Mouse (Mus musculus) left cerebral cortex, adult 2 months (tissue): ENCODE measurements at regions not wholly inside any gene's neighbourhood (a gene's known extent, or its start where the extent isn't known, plus 50 kb on each side); places are given as distances from the start of the nearest gene placed in this dataset.

Source experiments
- DNase-seq, 2 experiments: peaks; one replicate each; pipeline ENCODE4 v3.0.0; 2021 to 2022; ENCODE audit warnings: low spot score in 2 of 2, mixed read lengths in 1 of 2; ENCODE audit errors: extremely low spot score in 1 of 2
- H3K27ac ChIP-seq: fragments of 200-600 bp; 2 replicates; pipeline ENCODE4 v1.8.1; 2022
- H3K4me3 ChIP-seq: fragments of 200-600 bp; 2 replicates; pipeline ENCODE4 v1.8.1; 2022
- CTCF ChIP-seq: fragments of 200-600 bp; IDR thresholded peaks from 2 replicates; pipeline ENCODE4 v1.8.1; 2022; ENCODE audit warnings: antibody characterized with exemption, mild to moderate bottlenecking, moderate library complexity
- intact Hi-C: fragments of 180-260 bp; cut with DNase I; formaldehyde crosslinking; loops from one replicate; pipeline ENCODE4 v1.15.1; 2025

GRCm38 (mm10) chr5:25609911-25610310 is 94.0 kb downstream of the Cct8l1 start:
- no peak overlapping the region for H3K27ac ChIP-seq
- intact Hi-C loops = loop anchor here (5.0 to 10.0 kb wide), 3 partner anchors 78 to 225 kb away; no protein-coding TSS in a partner anchor
- peak; percentile 41 to 57 for DNase-seq
- TF ChIP-seq CTCF = no peak; the same call in 1 of the 2 replicates
- no peak overlapping the region for H3K4me3 ChIP-seq

- Histone ChIP-seq H3K4me3 (no peak overlapping the region), H3K27ac (no peak overlapping the region)
- no peak for DNase-seq
- peak; percentile 42 for TF ChIP-seq CTCF
- intact Hi-C loops = loop anchor here (10.0 kb wide), 1 partner anchor 233 kb away; no protein-coding TSS in a partner anchor
These were observed 86.3 kb downstream of the Cct8l1 start for GRCm38 (mm10) chr5:25602123-25602522.

GRCm38 (mm10) chr5:25599363-25599762 is 83.5 kb downstream of the Cct8l1 start:
- no peak for TF ChIP-seq CTCF
- no peak overlapping the region for H3K4me3 ChIP-seq
- no peak overlapping the region for H3K27ac ChIP-seq
- intact Hi-C loops = no loop called here
- DNase-seq = no peak

GRCm38 (mm10) chr5:25597786-25598185 is 81.9 kb downstream of the Cct8l1 start:
- no peak for TF ChIP-seq CTCF
- intact Hi-C loops = no loop called here
- H3K27ac ChIP-seq = no peak overlapping the region
- no peak for DNase-seq
- H3K4me3 ChIP-seq = no peak overlapping the region

GRCm38 (mm10) chr5:25591709-25592108 is 75.8 kb downstream of the Cct8l1 start:
- intact Hi-C loops = no loop called here
- no peak overlapping the region for H3K4me3 ChIP-seq
- TF ChIP-seq CTCF = no peak
- no peak overlapping the region for H3K27ac ChIP-seq
- no peak for DNase-seq
